Mouse (Mus musculus) T-helper 17 cell (primary cell): ENCODE results near the gene Ppp4r3a.
"Not testable (repeated sequence)": the region's sequence is repeated elsewhere in the genome, so short reads cannot be mapped to it uniquely, and the experiment has no call there.

ENCODE experiments used
- in situ Hi-C, 2 experiments: fragments of 300-600 bp; cut with MboI, MseI; formaldehyde crosslinking; loops; 1 replicate in 1 of 2; 2 replicates in 1 of 2; pipeline ENCODE4 v1.15.1; 2025; ENCODE audit warnings: high pct_unique_total_duplicates in 2 of 2

Gene Ppp4r3a

DNA sequence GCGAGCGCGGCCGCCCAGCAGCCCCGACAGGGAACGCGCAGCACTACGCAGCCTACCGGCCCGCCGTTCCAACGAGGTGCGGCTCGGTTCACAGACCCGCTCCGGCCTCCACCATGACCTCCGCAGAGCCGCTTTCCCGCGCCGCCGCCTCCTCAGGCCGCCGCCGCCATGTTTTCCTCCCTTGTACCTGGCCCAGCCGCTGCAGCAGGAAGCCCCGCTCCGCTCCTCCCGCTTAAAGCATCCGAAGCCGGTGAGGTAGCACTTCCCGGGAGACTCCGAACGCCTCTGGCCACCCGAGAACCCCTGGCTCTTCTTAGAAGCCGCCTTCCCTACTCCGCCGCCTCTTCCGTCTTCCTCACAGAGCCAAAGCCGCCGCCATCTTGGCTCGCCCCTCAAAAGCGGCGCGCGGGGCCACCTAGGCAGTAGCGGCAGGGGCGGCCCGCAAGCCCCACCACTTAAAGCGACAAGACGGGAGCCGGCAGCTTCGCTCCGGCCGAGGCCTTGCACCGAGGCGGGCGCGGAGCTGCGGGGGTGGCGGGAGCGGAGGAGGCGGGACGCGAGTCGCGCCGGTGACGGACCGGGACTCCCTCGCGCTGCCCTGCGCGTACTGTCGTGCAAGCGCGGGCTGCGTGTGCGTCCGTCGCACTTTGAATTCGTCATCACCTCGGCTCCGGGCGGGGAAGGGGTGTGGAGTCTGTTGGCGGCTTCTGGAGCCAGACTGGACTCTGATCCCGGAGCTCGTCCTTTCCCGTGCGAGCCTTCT lies at the start of gene Ppp4r3a:
TSS of gene Ppp4r3a (minus strand) at position 627 of the 763 bp plus-strand sequence.
- in situ Hi-C loops = loop anchor here (10.0 to 25.0 kb wide), 6 partner anchors 904 to 1679 kb away; partner anchors contain the start of genes Cpsf2 (in 1 of the 2), Gm20604 (in 1 of the 2), Gm28051 (in 1 of the 2) and Golga5 (in 1 of the 2)

DNA sequence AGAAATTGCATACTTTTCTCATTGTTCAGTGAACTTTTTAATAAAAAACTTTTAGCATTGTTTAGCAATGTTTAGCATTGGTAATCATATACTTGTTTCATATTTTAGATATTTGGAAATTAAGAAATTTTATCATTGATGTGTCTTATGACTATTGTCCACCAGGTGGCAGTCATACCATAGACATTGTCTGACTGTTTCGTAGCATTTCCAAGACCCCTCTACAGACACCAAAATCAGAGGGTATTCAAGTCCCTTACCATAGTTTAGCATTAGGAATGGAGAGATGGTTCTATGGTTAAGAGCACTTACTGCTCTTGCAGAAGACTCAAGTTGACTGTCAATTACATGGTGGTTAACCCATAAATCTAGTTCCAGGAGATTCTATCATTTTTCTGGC lies 39.5 kb upstream of the Ppp4r3a start:
- in situ Hi-C loops = no loop called here

DNA sequence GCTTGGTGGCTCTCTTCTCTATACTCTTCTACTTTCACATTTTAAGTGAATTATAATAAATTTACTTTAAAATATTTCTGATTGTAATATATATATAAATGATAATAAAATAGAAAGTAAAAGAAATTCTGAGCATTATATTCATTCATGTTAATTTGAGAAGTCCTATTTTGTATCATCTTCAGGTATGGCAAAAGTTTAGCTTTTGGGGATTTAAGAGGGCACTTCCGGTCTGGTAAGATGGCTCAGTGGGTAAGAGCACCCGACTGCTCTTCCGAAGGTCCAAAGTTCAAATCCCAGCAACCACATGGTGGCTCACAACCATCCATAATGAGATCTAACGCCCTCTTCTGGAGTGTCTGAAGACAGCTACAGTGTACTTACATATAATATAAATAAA lies 38.6 kb upstream of the Ppp4r3a start:
- in situ Hi-C loops = not testable (repeated sequence)

DNA sequence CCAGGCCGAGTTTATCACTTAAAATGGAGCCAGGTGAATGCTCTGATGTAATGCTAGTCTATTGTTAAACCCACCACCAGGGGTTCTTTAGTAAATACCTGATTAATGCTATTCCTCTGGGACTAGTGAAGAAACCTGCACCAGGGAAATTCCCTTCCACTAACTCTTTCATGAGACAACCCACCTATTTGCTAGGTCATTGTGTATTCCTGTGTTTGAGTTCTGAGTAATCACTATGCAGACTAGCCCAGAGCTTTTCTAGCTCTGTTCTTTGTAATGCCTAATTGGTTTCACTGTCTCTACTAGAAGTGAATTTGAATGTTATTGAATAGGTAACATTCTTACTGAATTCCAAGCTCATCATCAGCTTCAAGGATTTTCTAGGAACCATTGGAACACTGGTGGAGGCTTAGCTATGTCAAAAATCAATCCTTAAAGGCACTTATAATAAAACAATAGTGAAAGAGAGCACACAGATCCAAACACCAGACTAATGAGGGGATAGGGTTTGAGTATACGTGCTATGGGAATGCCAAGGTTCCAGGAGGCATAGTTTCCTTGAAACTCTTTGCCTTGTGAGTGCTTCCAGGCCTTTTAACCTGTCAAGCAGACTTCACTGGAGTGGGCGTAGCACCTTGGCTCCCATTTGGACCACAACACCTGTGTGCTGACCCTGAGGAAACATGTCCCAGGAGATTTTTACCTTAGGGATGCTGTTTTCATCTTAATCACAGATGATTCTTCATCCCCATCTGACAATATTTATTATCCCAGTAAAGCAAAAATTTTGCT lies 26.5 kb upstream of the Ppp4r3a start:
- in situ Hi-C loops = loop anchor here in 1 of 2 experiments (10.0 kb wide), 2 partner anchors 725 to 1035 kb away; no protein-coding TSS in a partner anchor

DNA sequence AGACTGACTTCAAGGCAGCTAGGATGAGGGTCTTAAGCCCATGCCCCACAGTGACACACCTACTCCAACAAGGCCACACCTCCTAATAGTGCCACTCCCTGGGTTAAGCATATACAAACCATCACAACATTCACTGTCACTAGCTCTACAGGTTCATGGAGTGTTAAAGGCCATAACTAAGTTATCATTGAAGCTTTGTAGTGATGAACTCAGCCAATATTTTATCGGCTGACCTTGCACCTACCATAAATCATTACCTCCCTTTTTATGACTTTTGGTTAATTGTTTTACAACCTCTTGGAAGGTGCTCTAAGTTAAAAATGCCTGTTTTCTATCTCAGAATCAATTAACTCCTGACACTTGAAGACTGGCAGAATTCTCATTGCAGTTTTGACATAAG lies 24.2 kb upstream of the Ppp4r3a start:
- in situ Hi-C loops = loop anchor here in 1 of 2 experiments (10.0 kb wide), 1 partner anchor 1037 kb away; no protein-coding TSS in a partner anchor

DNA sequence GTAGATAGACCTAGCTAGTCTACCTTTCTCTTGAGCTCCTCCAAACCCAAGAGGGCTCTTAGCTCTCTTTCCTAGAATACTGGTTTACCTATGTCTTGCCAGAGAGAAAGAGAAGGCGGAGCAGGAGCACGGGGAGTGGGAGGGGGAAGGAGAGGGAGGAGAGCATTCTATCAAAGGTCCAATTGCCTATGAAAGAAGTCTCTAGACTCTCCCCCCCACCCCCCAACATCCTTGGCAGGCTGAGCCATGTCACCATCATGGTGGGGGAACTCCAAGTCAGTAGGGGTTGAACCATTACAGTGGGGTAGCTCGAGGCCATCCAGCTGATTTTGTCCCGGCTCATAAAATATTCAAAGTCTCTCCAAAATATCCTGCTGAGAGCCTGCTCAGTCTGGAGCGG lies 22.1 kb upstream of the Ppp4r3a start:
- in situ Hi-C loops = loop anchor here in 1 of 2 experiments (10.0 kb wide), 1 partner anchor 1039 kb away; no protein-coding TSS in a partner anchor

DNA sequence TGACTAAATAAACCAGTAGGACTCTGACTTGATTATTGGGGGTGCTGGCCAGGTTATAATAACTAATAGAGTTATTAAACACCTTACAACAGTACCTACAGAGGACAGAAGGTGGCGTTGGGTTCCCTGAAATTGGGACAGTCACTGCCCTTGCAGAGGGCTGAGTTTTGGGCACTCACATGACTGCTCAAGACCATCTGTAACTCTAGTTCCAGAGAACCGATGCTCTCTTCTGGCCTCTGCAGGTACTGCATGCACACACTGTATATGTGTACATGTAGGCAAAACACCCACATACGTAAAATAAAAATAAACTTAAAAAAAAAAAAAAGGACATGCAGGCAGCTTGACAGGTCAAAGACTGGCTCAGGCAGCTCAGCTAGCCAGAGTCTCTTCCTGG lies 19.1 kb upstream of the Ppp4r3a start:
- in situ Hi-C loops = loop anchor here in 1 of 2 experiments (10.0 kb wide), 1 partner anchor 1042 kb away; no protein-coding TSS in a partner anchor

DNA sequence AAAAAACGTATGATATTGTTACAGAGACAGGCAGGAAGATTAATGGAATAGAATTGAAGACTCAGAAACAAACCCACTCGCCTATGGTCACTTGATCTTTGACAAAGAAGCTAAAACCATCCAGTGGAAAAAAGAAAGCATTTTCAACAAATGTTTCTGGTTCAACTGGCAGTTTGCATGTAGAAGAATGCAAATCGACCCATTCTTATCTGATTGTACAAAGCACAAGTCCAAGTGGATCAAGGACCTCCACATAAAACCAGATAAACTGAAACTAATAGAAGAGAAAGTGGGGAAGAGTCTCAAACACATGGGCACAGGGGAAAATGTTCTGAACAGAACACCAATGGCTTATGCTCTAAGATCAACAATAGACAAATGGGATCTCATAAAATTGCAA lies 10.2 kb upstream of the Ppp4r3a start:
- in situ Hi-C loops = loop anchor here (25.0 kb wide), 4 partner anchors 894 to 1669 kb away; partner anchors contain the start of genes Cpsf2 (in 1 of the 2), Gm20604 (in 1 of the 2), Gm28051 (in 1 of the 2) and Golga5 (in 1 of the 2)

DNA sequence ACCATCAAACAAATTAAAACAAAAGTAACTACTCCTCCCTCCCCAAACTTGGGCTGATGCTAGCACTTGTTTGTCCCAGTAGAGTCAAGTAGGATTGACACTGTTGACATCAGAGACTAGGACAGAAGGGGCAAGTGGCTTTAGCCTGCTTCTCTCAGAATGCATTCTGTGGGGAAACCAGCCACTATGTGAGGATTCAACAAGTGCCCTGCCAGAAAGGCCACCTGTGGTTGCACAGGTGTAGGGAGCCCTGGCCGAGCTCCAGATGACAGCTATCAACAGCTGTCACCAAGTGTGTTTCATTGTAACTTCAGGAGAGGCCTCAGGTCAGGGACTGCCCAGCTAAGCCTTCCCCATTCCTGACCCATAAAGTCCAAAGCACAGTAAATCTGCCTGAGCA lies 6.5 kb upstream of the Ppp4r3a start:
- in situ Hi-C loops = loop anchor here (5.0 to 25.0 kb wide), 7 partner anchors 897 to 1672 kb away; partner anchors contain the start of genes Cpsf2 (in 1 of the 2), Gm20604 (in 1 of the 2), Gm28051 (in 1 of the 2) and Golga5 (in 1 of the 2)

DNA sequence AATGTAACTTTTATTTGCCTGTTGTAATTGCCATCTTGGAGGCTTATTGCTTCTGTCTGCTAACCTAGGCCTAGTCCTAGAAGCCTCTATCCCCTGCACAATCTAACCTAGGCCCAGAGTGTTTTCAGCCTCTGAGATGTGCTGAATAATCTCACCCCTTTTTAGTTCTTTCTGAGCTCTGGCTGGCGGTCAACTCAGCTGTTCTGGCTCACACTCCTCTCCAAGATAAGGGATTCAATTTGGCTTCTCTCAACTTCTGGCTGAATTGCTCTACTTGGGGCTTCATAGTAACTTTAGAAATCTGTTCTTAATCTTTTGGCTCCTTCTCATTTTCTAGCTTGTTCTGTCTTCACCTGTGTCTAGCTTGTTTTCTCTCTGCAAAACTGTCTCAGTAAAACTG lies 3.9 kb upstream of the Ppp4r3a start:
- in situ Hi-C loops = loop anchor here (5.0 to 25.0 kb wide), 7 partner anchors 900 to 1675 kb away; partner anchors contain the start of genes Cpsf2 (in 1 of the 2), Gm20604 (in 1 of the 2), Gm28051 (in 1 of the 2) and Golga5 (in 1 of the 2)

DNA sequence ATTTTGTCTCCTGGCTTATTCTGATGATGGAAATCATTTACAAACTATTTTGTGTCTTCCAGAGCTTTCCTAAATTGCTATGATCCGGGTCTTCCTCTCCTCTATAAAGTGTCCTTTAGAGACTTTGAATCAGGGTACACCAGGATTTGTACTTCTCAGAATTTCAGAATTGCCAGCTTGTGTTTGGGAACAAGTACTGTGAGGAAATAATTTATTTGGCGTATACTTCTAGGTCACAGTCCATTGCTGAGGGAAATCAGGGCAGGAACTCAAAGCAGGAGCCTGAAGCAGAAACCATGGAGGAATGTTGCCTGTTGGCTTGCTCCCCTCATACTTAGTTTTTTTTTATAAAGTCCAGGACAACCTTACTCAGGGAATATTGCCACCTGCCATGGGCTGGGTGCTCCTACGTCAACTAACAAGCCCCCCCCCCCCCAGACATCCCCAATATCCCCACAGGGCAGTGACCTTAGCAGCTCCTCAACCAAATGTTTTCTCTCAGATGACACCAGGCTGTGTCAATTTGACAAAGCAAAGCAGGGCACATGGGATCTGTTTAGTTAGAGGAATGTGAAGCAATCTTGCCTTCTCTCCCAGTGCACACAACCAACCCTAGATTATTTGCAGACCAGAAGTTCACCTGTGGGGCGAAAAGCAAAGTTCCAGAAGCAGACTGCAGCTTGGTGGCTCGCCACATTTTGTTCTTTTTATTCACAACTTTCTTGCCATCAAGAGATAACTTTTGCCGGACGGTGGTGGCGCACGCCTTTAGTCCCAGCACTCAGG lies 1.6 kb upstream of the Ppp4r3a start:
- in situ Hi-C loops = loop anchor here (5.0 to 25.0 kb wide), 7 partner anchors 902 to 1677 kb away; partner anchors contain the start of genes Cpsf2 (in 1 of the 2), Gm20604 (in 1 of the 2), Gm28051 (in 1 of the 2) and Golga5 (in 1 of the 2)

DNA sequence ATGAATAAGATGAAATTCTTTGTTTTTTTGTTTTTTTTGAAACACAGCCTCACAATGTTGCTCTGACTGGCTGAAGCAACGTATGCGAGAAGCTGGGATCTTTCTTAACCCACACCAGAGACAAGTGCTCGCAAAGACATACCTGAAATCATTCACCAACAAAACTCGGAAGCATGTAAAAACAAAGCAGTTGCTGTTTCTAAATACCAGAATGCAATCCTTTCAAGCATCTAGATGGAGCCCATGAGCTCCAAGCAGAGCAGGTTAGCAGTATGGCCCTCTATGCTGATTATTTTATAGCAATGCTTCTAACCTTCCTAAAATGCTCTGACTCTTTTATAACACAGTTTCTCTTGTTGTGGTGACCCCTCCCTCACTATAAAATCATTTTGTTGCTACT lies 735 bp upstream of the Ppp4r3a start:
- in situ Hi-C loops = loop anchor here (10.0 to 25.0 kb wide), 6 partner anchors 903 to 1678 kb away; partner anchors contain the start of genes Cpsf2 (in 1 of the 2), Gm20604 (in 1 of the 2), Gm28051 (in 1 of the 2) and Golga5 (in 1 of the 2)

DNA sequence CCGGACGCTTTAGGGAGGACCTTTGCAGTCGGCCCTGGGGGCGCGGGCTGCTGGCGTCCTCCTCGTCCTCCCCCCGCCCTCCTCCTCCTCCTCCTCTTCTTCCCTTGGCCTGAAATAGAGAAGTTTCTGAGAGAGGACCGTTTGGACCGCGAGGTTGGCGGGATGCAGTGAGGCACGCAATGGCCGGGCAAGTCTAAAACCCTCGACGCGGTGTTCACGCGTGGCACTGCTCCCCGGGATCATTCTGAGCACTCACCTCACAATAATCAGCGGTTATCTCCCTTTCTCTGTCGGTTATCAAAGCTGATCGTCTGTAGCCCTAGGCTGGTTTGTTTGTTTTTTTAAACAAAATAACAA lies 315 bp upstream of the Ppp4r3a start:
- in situ Hi-C loops = loop anchor here (10.0 to 25.0 kb wide), 6 partner anchors 903 to 1678 kb away; partner anchors contain the start of genes Cpsf2 (in 1 of the 2), Gm20604 (in 1 of the 2), Gm28051 (in 1 of the 2) and Golga5 (in 1 of the 2)

DNA sequence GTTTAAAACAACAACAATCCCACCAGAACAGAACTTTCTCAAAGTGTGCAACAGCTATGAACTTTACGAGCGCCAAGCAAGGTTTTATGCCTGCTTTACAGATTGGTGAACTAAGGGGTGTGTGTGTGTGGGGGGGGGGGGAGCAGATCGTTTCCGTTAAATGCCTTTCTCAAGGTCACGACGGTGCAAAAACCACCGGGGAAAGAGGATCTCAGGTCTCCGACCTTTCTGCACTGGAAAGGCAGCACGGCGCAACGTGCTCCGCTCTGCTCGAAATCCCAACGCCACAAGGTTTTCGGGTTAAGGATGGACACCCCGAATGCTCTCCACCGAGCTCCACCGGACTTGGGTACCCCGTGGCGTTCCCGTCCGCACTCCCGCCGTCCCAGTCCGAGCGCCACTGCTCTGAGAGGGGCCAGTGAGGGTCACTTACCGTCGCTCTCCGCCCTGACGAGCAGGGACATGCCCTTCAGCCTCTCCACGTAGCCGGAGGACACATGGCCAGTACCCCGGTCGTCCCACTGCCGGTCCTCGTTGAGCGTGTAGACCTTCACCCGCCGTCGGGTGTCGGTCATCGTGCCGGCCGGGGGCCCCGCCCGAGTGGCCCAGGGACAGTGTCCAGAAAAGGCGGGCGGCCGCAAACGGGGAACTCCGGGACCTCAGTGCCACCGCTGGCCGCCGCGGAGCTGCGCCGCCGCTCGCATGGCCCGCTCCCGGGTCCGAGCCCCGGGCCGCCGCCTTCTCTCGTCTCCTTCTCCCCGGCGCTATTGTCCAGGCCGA lies 1.0 kb downstream of the Ppp4r3a start:
- in situ Hi-C loops = loop anchor here (10.0 to 25.0 kb wide), 6 partner anchors 905 to 1680 kb away; partner anchors contain the start of genes Cpsf2 (in 1 of the 2), Gm20604 (in 1 of the 2), Gm28051 (in 1 of the 2) and Golga5 (in 1 of the 2)

DNA sequence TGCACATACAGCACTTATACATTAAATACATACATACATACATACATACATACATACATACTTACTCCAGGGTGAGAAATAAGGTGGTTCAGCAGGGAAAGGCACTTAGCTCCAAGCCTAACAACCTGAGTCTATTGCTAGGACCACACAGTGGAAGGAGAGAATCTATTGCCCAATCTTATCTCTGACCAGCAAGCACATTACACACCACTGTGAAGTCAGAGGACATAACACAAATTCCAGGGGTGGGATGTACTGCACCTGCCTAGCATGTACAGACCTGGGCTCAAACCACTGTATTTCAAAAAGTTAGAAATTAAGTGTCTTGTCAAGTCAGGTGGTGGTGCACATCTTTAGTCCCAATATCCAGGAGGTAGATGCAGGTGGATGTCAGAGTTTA lies 5.5 kb downstream of the Ppp4r3a start:
- in situ Hi-C loops = loop anchor here (25.0 kb wide), 4 partner anchors 909 to 1684 kb away; partner anchors contain the start of genes Cpsf2 (in 1 of the 2), Gm20604 (in 1 of the 2), Gm28051 (in 1 of the 2) and Golga5 (in 1 of the 2)

DNA sequence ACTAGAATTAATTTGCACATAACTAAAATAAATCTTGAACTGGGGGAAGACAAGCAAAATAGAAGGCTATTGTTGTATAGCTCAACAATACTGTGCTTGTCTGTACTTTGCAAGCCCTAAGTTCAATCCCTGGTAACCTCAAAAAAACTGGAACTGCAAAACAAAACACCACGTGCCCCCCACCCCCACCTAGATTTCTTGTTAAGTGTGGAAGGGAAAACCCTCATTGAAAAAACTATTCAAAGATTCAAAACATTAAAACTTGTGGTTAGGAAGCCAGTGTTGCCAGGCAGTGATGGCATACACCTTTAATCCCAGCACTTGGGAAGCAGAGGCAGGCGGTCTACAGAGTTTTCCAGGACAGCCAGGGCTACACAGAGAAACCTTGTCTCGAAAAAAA lies 8.1 kb downstream of the Ppp4r3a start:
- in situ Hi-C loops = loop anchor here (25.0 kb wide), 4 partner anchors 912 to 1687 kb away; partner anchors contain the start of genes Cpsf2 (in 1 of the 2), Gm20604 (in 1 of the 2), Gm28051 (in 1 of the 2) and Golga5 (in 1 of the 2)

DNA sequence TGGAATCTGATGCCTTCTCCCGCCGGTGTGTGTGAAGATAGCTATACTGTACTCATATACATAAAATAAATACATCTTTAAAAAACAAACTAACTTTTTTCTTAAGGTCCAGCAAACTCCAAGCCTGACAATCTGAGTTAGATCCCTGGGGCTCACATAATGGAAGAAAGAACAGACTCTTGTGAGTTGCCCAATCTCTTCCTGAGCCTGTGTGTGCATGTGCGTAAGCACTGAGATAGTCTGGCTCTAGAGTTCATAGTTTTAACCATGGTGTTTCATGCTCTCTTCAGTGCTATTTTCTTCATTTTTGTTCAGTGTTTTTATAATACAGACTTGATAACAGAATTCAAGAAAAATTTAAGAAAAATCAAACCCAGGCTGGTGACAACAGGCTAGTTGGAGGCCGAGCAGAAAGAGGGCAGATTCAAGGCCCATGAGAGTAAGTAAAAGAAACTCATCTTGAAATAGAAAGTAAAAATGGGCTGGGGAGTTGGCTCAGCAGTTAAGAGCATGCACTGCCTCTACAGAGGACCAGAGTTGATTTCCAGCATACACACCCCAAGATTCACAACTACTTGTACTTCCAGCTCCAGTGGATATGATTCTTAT lies 8.6 kb downstream of the Ppp4r3a start:
- in situ Hi-C loops = loop anchor here (25.0 kb wide), 4 partner anchors 912 to 1687 kb away; partner anchors contain the start of genes Cpsf2 (in 1 of the 2), Gm20604 (in 1 of the 2), Gm28051 (in 1 of the 2) and Golga5 (in 1 of the 2)

DNA sequence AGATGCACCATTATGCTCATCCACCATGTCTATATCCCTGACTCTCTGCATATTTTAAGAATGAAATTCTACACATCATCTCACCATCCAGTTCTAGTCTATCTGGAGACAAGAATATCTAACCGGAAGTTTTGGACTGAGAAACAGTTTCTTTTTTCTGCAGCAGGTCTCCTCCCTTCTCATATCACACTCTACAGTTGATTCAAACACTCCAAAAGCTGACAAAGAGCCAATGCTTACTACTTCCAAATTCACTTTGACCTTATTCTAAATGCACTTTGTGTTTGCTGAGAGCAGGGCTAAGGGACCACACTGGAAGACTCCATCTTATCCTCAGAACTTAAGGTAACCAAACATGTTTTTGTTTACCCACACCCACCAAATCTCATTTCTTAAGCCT lies 13.7 kb downstream of the Ppp4r3a start:
- in situ Hi-C loops = no loop called here
